Mouse (Mus musculus): ENCODE results near the gene Cped1.
"Not testable (repeated sequence)": the region's sequence is repeated elsewhere in the genome, so short reads cannot be mapped to it uniquely, and the experiment has no call there.

Gene Cped1

DNA sequence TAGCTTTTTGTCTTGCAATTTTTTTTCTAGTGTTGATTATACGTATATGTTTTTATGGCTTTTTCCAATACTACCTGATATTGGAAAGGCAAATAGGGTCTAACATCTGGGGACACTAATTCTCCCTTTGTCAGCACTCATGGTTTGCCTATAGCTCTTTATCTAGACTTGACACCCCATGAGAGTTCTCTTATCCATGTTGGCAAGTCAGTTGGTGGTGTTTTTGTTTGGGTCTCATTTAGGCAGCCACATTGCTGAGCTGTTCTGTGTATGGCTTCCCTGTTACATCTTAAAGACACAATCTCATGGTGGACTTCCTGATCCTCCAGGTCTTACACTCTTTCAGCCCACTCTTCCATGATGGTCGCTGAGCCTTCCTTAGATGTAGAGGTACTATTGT is 42.1 kb downstream of the Cped1 start:
- no peak for DNase-seq

DNA sequence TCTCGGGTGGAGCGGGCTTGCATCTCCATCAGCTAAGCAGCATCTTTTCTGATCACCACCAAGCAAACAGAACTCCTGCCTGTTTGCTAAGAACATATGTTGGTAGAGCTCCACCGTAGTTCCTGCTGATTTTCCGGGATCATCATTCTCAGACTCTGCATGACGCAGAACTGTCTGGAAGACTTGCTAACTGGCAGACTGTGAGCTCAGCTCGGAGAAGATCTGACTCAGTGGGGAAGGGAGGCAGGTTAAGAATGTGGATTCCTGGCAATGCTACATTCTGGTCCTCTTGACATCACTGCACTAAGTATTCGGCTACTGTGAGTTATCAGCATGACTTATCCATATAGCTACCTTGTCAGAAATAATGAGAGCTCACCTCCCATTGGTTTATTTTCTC is 44.7 kb downstream of the Cped1 start:
- DNase-seq, result peak; percentile 19 to 37

DNA sequence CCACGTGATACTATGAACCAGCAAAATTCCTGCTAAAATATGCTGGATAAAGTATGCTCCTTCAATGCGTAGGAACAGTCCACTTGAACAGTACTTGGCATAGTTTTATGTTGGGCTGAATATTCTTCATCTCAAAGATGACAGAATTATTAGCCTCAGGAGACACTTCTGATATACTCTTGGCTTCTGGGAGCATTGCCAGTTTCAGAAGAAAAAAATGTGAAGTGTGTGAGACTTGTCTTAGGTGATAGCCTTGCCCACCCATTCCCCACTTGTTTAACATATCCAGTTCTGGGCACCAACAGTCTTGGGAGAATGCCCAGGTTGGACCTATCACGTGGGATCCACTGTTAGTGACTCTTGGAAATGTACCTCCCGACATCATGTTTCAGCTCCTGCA is 47.5 kb downstream of the Cped1 start:
- DNase-seq, result peak; percentile 11 to 14

DNA sequence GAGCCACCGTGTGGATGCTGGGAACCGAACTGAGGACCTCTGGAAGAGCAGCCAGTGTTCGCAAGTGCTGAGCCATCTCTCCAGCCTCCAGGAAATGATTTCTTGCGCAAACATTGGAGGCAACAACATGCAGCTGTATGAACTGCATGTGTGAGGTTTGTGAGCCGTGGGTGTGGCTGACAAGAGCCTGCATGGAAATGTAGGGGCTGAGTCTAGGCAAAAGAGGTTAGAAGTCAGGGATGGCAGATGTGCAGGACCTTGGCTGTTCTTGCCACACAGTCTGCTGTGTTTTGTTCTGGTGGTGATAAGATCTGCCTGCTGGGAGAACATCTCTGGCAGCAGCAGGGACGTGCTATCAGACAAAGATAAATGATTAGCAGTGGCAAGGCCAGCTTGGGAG is 49.7 kb downstream of the Cped1 start:
- DNase-seq, result no peak

DNA sequence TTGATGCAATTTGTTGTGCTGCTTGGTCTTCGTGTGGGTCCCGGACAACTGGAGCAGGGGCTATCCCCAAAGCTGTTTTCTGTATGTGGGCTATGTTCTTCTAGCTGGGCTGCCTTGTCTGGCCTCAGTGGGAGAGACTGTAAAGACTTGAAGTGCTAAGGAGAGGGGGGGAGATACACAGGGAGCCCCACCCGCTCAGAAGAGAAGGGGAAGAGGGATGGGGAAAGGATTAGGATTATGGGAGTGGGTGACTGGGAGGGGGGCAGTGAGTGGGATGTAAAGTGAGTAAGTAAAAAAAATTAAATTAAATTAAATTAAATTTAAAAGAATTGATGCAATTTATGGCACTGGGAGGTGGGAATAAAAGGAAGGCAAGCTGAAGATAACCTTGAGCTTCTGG is 50.2 kb downstream of the Cped1 start:
- no peak for DNase-seq

DNA sequence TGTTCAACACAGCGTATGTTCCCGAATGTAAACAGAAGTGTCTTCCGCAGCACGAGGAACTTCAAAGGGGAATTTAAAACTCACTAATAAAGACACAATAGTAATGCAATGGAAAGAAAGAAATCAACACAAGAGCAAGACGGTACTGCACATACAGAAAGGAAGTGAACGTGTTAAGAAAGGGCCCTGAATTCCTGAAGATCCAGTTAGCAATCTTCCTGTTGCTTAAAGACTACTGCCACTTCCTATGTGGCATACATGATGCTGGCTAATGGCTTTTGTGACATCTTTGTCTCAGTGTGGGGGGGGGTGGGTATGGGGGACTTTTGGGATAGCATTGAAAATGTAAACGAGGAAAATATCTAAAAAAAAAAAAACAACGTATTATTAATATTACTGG is 50.7 kb downstream of the Cped1 start:
- no peak for DNase-seq

DNA sequence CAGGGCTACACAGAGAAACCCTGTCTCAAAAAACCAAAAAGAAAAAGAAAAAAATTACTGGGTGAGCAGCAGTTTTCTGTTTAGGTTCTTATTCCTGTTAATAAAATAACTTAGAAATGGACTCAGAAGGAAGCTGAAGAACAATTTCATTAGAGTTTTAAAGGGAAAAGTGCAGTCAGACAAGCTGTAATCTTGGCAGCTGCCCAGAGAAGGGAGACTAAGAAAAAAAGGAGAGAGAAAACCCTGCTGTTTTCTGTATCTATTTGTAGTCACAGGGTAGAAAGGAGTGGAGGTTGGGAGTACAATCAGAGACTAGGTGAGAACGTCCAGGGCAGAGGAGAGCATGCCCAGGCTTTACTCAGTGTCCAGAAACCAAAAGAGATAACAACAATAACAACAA is 51.2 kb downstream of the Cped1 start:
- no peak for DNase-seq

DNA sequence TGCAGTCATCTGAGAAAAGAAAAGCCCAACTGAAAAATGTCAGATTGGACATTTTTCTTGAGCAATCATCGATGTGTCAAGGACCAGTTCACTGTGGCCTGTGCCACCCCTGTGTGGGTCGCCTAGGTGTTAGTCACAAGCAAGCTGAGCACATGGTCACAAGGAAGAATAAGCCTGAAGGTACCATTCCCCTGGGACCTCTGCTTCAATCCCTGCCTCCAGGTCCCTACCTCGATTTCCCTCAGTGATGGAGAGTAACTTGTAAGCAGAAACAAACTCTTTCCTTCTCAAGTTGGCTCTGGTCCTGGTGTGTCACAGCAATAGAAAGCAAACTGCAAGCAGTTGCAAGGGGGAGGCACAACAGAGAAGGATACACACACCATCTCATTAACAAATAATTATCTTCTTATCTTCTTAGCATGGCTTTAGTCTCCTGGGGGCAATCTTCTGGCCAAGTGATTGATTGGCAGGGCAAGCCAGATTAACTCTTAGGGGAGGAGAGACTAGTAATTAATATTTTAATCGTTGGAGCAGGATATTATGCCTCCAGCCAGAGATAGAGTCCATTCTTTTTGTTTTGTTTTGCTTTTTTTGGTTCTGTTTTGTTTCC is 51.8 kb downstream of the Cped1 start:
- DNase-seq, result no peak

DNA sequence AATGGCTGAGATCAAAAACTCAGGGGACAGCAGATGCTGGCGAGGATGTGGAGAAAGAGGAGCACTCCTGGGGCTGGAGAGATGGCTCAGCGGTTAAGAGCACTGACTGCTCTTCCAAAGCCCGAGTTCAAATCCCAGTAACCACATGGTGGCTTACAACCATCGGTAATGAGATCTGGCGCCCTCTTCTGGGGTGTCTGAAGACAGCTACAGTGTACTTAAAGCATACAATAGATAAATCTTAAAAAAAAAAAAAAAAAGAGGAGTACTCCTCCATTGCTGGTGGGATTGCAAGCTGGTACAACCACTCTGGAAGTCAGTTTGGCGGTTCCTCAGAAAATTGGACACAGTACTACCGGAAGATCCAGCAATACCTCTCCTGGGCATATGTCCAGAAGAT is 54.0 kb downstream of the Cped1 start:
- not testable (repeated sequence) for DNase-seq

DNA sequence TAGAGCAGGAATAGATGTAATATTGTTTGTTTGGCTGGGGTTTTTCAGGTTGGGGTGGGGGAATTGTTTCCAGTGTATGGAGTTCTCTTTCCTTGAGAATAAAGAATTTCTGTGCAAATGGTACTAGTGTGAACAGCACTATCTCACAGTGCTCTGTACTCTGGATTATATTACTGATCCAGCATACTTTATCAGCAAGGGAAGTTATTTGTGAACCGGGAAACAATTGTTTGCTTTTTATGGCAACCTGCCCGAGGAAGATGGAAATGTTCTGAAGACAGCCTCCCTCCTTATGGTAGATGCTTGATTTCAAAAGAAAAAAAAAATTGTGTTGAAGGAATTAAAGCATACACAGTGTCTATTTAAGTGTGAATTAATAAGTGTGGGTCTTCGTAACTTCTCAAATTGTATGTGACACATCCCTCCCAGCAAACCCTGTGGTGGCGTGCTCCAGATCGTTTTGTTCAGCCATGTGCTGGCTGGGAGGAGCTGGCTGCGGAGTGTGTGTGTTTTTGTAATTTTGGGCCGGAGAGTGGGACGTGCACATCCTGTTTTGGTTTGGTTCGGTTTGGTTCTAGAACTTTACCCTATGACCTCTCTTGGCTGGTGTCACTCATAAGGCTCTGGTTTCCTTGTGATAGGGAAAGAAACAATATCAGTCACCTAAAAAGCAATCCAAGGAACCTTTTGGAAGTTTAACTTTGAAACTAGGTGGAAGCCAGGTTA is 59.3 kb downstream of the Cped1 start:
- no peak for DNase-seq

DNA sequence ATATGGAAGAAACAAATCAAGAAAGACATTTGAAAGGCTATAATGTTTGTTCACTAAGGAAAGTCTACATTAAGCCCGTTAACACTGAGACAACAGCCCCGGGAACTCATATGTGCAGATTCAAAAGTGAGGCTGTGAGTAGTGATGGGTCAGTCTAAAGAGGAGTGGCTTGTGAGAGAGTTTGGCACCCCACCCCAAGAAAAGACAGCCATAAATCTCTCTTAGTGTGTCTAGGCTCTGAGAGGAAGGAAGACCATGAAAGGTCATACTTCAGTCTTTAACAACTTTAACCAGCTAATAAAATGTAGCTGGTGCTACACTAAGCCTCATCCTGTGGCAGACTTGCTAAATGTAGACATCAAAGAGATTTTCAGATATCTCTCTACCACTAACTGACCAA is 61.4 kb downstream of the Cped1 start:
- no peak for DNase-seq

DNA sequence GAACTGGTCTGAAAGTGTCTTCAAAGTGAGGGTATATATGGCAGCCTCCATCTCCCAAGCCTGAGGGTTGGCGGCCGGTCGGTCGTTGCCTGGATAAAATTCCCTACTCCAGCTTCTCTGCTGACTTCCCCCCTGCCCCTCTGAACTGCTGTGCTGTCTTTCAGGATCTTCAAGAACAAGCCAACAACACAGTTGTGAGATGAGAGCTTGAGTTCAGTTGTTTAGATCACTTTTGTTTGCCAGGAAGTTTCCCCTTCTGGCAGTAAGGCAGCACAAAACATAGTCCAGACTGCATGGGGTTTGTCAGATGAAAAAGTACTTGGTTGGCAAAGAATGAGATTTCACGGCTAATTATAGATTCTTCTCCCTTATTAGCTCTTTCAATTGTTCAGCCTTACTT is 63.4 kb downstream of the Cped1 start:
- no peak for DNase-seq

DNA sequence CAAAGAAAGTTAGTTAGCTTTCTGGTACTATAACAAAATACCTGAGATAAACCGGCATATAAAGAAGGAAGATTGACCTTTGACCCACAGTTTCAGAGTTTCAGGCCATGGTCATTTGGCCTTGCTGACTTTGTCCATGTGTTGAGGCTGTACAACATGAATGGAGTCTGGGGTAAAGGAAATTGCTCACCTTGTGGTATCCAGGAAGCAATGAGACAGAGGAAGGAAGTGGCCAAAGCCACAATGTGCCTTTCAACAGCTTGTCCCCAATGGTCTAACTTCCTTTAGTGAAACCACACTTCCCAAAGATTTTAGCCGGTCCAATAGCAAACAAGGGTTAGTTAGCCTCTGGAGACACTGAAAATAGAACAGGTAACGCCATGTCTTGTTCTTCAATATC is 65.8 kb downstream of the Cped1 start:
- no peak for DNase-seq

DNA sequence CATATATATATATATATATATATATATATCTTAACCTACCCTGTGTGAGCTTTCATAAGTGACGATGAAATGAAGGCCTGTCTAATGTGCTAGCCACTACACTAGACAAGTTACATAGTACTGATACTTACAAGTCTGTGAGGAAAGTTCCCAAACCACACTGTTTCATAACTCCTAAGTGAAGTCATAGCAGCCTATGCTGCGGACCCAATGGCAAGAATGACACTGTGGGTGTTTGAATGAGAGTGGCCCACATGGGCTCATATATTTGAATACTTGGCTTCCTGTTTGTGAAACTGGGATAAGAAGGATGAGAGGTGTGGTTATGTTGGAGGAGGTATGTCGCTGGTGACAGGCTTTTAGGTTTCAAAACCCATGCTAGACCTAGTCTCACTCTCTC is 67.3 kb downstream of the Cped1 start:
- no peak for DNase-seq

DNA sequence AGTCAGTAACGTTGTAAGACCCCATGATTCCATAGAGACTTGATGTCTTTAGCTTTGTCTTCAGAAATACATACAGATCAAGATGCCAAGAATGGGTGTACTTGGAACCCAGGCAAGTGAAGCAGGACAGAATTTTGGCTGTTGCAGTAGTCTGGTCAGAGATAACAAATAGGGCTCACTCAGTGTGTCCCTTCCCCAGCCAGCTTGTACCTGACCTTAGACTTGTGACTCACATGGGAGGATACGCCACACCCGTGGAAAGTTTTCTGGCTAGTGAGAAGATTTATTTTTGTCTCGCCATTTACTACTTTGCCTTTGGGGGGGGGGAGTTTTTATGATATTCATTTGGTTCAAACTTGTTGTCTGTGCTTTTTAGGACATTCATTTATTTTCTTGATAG is 78.6 kb downstream of the Cped1 start:
- DNase-seq, result no peak

DNA sequence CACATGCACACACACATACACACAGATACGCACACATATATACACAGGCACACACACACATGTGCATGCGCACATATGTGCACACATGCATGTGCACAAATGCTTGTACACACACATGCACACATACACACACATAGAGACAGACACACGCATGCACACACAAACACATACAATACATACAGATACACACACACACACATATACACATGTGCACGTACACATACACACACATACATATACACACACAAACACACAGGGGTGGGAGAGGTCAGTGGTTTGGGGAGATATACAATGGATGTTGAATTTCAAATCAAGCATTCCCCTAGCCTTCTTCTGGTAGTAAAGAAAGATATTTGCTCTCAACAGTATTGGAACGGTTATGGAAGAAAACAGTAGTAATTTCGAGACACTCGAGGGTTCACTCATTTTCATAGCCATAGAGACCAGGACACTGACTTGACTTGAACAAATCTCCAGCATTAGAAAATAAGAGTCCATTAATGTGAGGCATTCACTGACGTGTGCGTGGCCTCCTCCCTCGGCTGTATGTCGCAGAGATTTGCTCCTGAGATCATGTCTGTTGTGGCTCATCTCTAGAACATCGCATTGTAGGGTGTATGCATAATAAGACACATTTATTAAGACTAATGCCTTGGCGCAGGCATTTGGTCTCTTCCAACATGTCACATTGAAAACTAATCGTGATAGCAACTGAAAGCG is 85.0 kb downstream of the Cped1 start:
- DNase-seq, result no peak

DNA sequence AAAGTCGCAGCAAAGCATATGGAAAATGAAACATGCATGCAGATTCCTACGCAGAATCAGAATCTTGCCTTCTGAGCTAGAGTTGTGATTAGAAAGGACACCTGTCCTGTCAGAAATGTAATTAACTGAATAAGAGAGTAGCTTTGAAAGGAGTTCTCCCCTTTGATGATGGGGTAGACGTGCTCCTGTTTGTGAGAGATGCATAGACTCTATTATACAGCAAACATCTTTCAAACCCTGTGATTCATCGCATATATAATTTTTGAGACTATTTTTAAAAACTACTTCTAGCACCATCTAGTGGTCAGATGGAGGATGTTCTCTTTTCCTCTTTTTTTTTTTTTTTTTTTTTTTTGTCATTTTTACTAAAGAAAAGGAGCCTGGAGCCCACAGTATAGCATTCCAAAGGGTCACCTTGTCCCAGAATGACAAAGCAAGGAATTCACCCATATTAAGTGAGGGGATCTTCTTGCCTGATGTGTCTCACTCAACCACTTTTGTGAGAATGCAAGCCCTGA is 85.7 kb downstream of the Cped1 start:
- peak in 1 of 2 experiments; percentile 9 for DNase-seq

DNA sequence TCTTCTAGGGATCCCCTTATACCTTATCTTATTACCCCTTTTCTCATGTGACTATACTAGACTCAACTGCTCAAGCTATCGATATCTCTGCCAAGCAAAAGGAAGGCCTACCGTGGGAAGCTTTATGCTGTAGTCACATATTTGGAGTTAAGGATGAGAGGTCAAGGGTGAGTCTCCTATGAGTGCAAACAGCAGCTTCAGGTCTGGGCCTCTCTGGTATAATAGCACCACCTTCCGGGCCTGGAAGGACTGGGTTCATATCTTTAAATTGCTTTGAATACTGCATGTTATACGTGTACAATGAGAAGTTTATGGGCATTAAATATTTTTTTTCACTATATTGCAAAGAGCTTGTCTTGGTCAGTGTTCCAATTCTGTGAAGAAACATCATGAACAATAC is 87.0 kb downstream of the Cped1 start:
- DNase-seq, result no peak

DNA sequence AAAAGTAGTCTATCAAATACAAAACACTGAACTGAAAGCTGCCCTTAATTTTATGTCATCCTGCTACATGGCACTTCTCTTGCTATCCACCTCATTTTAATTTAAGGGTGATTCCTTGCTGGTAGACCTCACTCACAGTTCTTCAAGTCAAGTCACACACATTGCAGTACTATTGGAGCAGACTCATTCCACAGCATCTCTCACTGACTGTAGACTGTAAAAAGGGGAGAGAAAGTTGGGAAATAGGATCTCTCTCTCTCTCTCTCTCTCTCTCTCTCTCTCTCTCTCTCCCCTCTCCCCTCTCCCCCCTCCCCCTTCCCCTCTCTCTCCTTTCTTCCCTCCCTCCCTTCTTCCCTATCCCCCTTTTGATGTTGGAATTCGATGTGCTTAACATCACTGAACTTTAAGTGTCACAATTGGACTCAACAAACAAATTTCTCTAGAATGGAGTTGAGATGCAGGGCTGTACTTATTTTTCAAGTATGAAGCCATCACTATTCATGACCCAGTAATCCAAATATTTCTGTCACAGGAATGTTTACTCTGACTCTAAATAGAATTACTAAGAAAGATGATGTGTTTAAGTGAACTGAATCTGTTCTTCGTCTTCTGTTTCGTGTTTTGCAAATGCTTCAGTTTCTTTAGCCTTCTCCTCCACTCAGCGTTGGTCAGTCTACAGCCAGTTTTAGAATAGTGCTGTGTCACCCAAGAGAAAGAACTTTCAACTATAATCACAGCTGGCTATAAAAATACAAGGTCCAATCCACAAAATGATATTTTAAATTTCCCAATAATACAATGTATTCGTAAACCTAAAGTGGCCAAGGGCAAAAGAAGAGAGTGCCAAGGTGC is 88.7 kb downstream of the Cped1 start:
- DNase-seq, result no peak

DNA sequence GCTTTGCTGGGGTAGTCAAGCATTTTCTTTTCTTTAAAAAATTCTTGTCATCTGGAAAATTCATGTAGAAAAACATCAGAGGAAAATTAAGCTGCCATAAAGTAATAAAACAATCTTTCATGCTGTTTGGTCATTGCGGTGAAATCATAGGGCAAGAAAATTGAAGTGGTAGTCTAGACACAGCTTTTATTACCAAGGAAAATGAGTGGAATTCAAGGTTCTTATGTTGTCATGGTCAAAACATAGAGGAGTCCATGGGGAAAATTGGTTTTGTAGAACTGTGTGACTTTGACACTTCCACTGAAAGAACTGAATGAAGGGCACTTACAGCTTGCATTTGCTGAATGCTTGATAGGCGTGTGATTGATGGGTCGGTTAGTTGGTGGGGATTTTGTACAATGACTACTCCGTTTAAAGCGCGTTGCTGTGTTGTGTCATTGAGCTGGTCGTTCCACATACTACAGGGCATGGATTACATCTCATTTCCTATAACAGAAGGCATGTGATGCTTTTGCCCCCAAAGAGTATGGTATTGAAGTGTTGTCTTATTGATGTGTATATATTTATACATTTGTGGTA is 93.1 kb downstream of the Cped1 start:
- no peak for DNase-seq

DNA sequence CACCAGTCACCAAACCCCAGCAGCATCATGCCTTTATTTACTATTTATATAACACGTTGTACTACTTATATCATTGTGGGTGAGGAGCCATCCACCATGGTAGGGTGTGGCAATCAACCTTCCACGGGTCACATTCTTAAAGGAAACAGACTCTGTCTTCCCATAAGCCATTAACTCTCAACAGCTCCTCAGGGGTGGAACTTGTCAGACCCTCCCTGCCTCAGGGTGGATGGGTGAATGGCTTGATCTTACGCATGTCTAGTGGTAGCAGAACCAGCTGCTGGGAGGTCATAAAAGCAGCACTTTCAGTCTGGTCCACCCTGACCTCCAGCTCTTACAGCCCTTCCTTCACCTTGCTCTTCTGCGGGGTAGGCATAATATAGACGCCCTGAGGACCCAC is 100.3 kb downstream of the Cped1 start:
- DNase-seq, result no peak

DNA sequence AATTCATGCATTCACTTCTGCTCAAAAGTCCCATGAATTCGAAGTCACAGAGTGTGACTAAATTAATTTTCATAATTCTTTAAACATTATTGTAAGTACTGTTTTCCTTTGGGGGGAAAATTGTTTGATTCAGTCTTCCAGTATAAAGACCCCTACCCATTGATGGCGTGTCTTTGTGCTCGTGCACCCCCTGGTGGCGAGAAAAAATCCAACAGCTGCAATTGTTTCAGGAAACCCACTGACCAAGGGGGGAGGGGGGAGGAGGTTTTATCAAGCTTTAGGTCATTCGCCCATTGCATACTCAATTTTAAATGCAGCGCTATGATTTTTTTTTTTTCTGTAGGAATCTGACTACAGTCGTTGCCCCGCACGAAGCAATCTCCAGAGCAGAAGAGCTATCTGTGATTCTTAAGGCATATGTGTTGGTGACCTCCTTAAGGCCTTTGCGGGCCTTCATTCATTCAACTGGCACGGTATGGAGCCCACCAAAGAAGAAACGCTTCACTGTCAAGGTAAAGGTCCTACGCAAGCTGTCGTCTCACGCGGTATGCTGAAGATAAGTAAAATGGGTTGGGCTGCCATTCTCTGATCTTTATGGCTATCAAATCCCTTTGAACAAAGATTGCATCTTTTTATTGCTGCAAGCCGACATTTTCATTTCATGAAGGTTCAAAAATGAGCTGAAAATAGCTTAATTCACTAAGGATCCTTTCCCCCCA is 102.8 kb downstream of the Cped1 start:
- DNase-seq, result peak; percentile 77 to 78
